Mouse (Mus musculus) heart, adult 2 months (tissue): Measurements from ENCODE around the gene Phc3. TPM values are rescaled to one million over a fixed set of nuclear protein-coding genes. Genes with fewer than 3 reads are reported as not detected.

Source experiments
- DNase-seq, 2 experiments: peaks; one replicate each; pipeline ENCODE4 v3.0.0; 2021
- H3K27ac ChIP-seq: fragments of 200-600 bp; 2 replicates; pipeline ENCODE4 v1.8.1; 2022
- H3K27me3 ChIP-seq: fragments of 200-500 bp; 2 replicates; pipeline ENCODE4 v1.6.1; 2012; ENCODE audit warnings: mild to moderate bottlenecking, low read length, inconsistent platforms, mixed read lengths; ENCODE audit not compliant: control insufficient read depth, insufficient read depth
- H3K36me3 ChIP-seq: fragments of 200-500 bp; 2 replicates; pipeline ENCODE4 v1.6.1; 2012; ENCODE audit warnings: low read length, inconsistent platforms; ENCODE audit not compliant: control insufficient read depth, insufficient read depth
- H3K4me1 ChIP-seq: fragments of 200-500 bp; 2 replicates; pipeline ENCODE4 v1.6.1; 2011; ENCODE audit warnings: low read length; ENCODE audit not compliant: control insufficient read depth, insufficient read depth
- H3K4me3 ChIP-seq: fragments of 200-600 bp; 2 replicates; pipeline ENCODE4 v1.8.1; 2022
- H3K79me2 ChIP-seq: fragments of 200-500 bp; replicated peaks from 2 replicates; pipeline ENCODE4 v1.6.1; 2012; ENCODE audit warnings: mild to moderate bottlenecking, inconsistent platforms, low read length, moderate library complexity, mixed read lengths; ENCODE audit not compliant: control insufficient read depth, insufficient read depth
- H3K9ac ChIP-seq: fragments of 200-500 bp; 2 replicates; pipeline ENCODE4 v1.6.1; 2012; ENCODE audit warnings: low read depth, mild to moderate bottlenecking, control low read depth, inconsistent platforms, low read length, mixed read lengths
- CTCF ChIP-seq: fragments of 200-600 bp; IDR thresholded peaks from 2 replicates; pipeline ENCODE4 v1.8.1; 2022; ENCODE audit warnings: antibody characterized with exemption, mild to moderate bottlenecking, moderate library complexity
- EP300 ChIP-seq: fragments of 200-500 bp; IDR thresholded peaks from 2 replicates; pipeline ENCODE4 v1.6.1; 2011; ENCODE audit warnings: low read depth, low read length, control low read depth; ENCODE audit not compliant: insufficient read depth
- POLR2A ChIP-seq: fragments of 200-500 bp; IDR thresholded peaks from 2 replicates; pipeline ENCODE4 v1.6.1; 2011; ENCODE audit warnings: mild to moderate bottlenecking, low read depth, low read length, control low read depth; ENCODE audit not compliant: insufficient read depth
- WGBS: fragments of 180-500 bp; shearing (Covaris S2); methylation state at CpG from one replicate; pipeline ENCODE4 v1.1.7; 2018; 5-methylcytosine and 5-hydroxymethylcytosine counted together
- intact Hi-C: fragments of 180-260 bp; cut with DNase I; formaldehyde crosslinking; loops from one replicate; pipeline ENCODE4 v1.15.1; 2025
- polyA plus RNA-seq: library from polyadenylated mRNA; depleted of rRNA; stranded (reverse); fragments of >200 nt; gene quantifications from 2 replicates; pipeline ENCODE4 v1.2.3, GENCODE M21; 2012
- total RNA-seq, 2 experiments: library from RNA; stranded (reverse); gene quantifications; 2 replicates each; pipeline ENCODE4 v1.2.3; 2021

Phc3 gene
- total and polyA plus RNA-seq, 3 experiments: 13.4 to 17.0 (median 14.8) TPM

DNA sequence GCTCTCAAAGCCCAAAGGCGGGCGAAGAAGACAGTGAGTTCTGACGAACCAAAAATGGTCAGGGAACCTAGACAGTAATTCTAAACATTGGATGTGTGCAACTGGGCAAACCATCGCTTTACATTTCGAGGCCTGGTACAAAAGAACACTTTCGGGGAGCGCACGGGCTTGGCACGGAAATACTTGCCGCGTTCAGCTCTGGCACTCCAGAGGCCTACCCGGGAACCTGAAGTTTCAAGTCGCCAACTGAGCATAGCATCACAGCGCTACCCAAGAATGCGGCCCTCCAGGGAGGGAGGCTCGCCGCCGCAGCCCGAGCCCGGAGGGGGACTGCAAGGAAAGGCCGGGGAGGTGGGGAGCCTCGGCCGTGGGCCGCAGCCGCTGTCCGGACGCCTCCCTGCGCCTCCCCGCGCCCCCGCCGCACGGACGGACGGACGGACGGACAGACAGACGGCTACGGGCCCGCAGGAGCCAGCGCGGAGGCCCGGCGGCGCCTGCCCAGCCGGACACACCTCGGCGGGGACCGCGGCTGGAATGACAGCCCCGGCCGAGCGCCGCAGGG, 603 bp downstream of the Phc3 start:
- peak overlapping the region; percentile 79 for H3K27ac ChIP-seq
- H3K4me3 ChIP-seq: peak overlapping the region; percentile 96
- H3K36me3 ChIP-seq: peaks cover 14% of the 10 kb centered on the region
- peak; percentile 64 to 70 for DNase-seq
- no peak for TF ChIP-seq EP300
- no peak for TF ChIP-seq POLR2A
- TF ChIP-seq CTCF: no peak
- peak overlapping the region; percentile 93 for H3K9ac ChIP-seq
- H3K79me2 ChIP-seq: peaks cover 7% of the 10 kb centered on the region
- H3K4me1 ChIP-seq: peaks cover 6% of the 10 kb centered on the region
- WGBS: under 1% methylated on average over 54 of the region's 54 CpGs
- intact Hi-C loops: loop anchor here (2.0 to 10.0 kb wide), 4 partner anchors 26 to 174 kb away; partner anchors contain the start of genes Prkci and Sec62
- no peaks in the 10 kb centered on the region for H3K27me3 ChIP-seq

DNA sequence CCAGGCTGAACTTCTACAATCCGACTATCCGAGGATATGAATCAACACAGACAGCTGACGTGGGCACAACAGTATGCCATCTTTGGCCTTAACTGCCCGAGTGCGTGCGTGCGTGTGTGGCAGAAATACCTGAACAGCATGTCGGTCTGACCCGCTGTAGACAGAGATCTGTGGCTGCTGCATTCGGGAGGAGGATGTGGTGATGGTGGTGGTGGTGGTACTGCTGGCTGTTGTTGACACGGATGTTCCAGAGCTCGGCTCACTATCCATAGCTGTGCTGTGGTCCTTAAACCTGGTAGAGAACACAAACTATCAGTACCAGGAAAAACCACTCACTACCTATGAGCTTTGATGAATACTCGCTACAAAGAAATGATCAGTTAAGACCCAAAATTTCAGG, 3.6 kb downstream of the Phc3 start:
- H3K79me2 ChIP-seq: peaks cover 9% of the 10 kb centered on the region
- no peak overlapping the region for H3K27ac ChIP-seq
- TF ChIP-seq EP300: no peak
- no peak for TF ChIP-seq POLR2A
- no peak for TF ChIP-seq CTCF
- H3K4me3 ChIP-seq: no peak overlapping the region
- intact Hi-C loops: loop anchor here (5.0 to 10.0 kb wide), 3 partner anchors 127 to 172 kb away; partner anchors contain the start of gene Sec62
- H3K36me3 ChIP-seq: peaks cover 17% of the 10 kb centered on the region
- 90% methylated on average over 13 of the region's 13 CpGs for WGBS
- peaks cover 6% of the 10 kb centered on the region for H3K4me1 ChIP-seq
- no peak for DNase-seq
- H3K9ac ChIP-seq: no peak overlapping the region
- no peaks in the 10 kb centered on the region for H3K27me3 ChIP-seq

DNA sequence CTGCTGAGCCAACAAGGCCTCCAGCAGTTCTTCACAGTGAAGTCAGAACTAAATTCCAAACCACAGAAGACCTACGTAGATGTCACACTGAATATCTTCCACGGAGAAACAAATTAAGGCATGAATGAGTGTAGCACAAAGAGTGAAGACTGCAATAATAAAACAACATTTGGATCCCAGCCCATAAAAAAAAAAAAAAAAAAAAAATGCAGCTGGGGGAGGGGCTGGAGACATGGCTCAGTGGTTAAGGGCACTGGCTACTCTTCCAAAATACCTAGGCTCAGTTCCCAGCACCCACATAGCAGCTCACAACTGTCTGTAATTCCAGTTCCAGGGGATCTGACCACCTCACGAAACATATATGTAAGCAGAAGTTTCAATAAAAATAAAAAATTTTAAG, 5.0 kb downstream of the Phc3 start:
- H3K27me3 ChIP-seq: no peaks in the 10 kb centered on the region
- no peak for DNase-seq
- no peak overlapping the region for H3K27ac ChIP-seq
- H3K79me2 ChIP-seq: peaks cover 9% of the 10 kb centered on the region
- H3K9ac ChIP-seq: no peak overlapping the region
- intact Hi-C loops: loop anchor here (10.0 kb wide), 1 partner anchor 169 kb away; the partner anchor contains the start of gene Sec62
- peaks cover 19% of the 10 kb centered on the region for H3K36me3 ChIP-seq
- H3K4me1 ChIP-seq: peaks cover 5% of the 10 kb centered on the region
- WGBS: 95% methylated on average over 3 of the region's 3 CpGs
- no peak overlapping the region for H3K4me3 ChIP-seq
- no peak for TF ChIP-seq EP300
- no peak for TF ChIP-seq CTCF
- no peak for TF ChIP-seq POLR2A

DNA sequence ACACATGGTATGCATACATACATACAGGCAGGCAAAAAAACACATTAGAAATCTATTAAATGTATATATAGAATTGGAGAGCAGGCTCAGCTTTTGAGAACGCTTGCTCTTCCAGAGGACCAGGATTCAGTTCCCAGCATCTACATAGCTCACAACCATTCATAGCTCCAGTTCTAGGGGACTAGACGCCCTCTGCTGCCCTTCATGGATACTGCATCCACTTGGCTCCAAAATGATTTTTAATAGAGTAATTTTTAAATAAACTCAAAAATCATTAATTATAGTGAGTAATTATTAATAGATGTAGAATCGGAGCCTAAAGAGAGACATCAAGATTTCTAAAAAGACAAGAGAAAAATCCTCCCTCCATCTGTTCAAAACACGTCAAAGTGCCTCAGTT, 6.1 kb downstream of the Phc3 start:
- 97% methylated on average over 4 of the region's 4 CpGs for WGBS
- H3K27ac ChIP-seq: no peak overlapping the region
- no peak overlapping the region for H3K9ac ChIP-seq
- H3K4me3 ChIP-seq: no peak overlapping the region
- intact Hi-C loops: loop anchor here (10.0 kb wide), 1 partner anchor 168 kb away; the partner anchor contains the start of gene Sec62
- H3K27me3 ChIP-seq: no peaks in the 10 kb centered on the region
- H3K79me2 ChIP-seq: peaks cover 7% of the 10 kb centered on the region
- no peak for DNase-seq
- peaks cover 21% of the 10 kb centered on the region for H3K36me3 ChIP-seq
- H3K4me1 ChIP-seq: peaks cover 4% of the 10 kb centered on the region
- no peak for TF ChIP-seq POLR2A
- peak; percentile 59 for TF ChIP-seq CTCF

DNA sequence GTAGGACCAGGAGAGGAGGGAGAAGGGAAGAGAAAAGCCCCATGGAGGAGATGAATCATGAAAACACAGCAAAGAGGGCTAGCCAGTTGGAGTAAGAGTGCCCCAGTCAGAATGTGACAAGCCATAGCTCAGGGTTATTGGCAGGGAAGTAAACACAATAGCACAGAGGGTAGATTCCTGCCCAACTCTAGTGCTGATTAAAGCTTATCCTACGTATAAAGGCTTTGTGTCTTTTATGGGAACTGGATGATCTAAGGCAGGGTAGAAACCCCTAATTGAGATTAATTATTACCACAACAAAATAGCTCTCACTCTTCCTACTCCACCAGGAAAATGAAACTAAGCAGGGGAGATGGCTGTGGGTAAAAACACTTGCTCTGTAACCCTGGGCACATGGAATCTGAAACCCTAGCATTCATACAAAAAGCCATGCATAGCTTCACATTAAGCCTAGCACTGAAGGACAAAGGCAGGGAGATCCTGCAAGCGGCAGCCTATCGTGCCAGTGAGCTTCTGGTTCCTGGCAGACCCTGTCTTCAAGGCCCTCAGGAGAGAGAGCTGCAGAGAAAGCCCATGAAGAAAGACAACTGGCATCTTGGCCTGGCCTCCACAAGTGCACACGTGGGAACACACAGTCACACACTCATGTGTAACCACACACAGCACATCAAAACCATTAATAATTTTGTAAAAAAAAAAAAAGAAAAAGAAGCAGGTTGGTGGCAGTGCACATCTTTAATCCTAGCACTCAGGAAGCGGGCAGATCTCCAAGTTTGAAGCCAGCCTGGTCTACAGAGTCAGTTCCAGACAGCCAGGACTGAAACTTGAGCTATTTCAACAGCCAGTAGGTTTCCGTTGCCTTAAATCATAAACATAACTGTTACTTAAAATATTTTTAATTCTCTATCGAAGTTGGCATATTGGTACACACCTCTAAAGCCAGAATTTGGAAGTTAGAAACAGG, 9.1 kb downstream of the Phc3 start:
- WGBS: 69% methylated on average over 7 of the region's 7 CpGs
- Histone ChIP-seq H3K36me3 (peaks cover 19% of the 10 kb centered on the region), H3K27ac (no peak overlapping the region), H3K4me3 (no peak overlapping the region), H3K79me2 (peaks cover 2% of the 10 kb centered on the region; the same call in 1 of the 2 replicates), H3K9ac (no peak overlapping the region), H3K27me3 (no peaks in the 10 kb centered on the region), H3K4me1 (no peaks in the 10 kb centered on the region)
- no peak for TF ChIP-seq CTCF
- TF ChIP-seq EP300: no peak
- no peak for TF ChIP-seq POLR2A
- DNase-seq: no peak
- intact Hi-C loops: loop anchor here (10.0 kb wide), 1 partner anchor 165 kb away; the partner anchor contains the start of gene Sec62

DNA sequence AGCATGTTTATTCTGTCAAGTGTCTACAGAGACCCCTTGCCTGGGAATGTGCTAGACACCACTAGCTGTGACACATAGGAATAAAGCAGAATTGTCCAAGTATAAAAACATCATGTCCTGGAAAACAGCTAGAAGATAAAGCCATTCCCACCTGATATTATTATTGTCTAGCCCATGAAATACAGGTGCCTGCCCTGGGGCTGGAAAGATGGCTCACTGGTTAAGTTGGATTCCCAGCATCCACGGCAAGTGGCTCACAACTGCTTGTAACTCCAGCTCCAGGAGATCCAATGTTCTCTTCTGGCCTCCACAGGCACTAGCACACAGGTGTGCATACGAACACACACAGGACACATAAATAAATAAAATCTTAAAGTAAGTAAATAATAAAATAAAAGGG, 10.5 kb downstream of the Phc3 start:
- Histone ChIP-seq H3K27me3 (no peaks in the 10 kb centered on the region), H3K9ac (no peak overlapping the region), H3K36me3 (peaks cover 10% of the 10 kb centered on the region), H3K27ac (no peak overlapping the region), H3K4me1 (no peaks in the 10 kb centered on the region), H3K4me3 (no peak overlapping the region), H3K79me2 (peaks cover 2% of the 10 kb centered on the region; the same call in 1 of the 2 replicates)
- TF ChIP-seq EP300: no peak
- WGBS: 63% methylated on average over 2 of the region's 2 CpGs
- no peak for DNase-seq
- intact Hi-C loops: no loop called here
